Mouse (Mus musculus) mouse trophoblast stem cell (cell line): ENCODE data around the gene Dtx3l.
"Not testable (repeated sequence)": the region's sequence is repeated elsewhere in the genome, so short reads cannot be mapped to it uniquely, and the experiment has no call there.

Experiments
- in situ Hi-C, 2 experiments: fragments of 300-500 bp; cut with MseI, MboI; formaldehyde crosslinking; loops; 2 replicates in 1 of 2; 3 replicates in 1 of 2; pipeline ENCODE4 v1.15.1; 2025

Dtx3l gene

DNA sequence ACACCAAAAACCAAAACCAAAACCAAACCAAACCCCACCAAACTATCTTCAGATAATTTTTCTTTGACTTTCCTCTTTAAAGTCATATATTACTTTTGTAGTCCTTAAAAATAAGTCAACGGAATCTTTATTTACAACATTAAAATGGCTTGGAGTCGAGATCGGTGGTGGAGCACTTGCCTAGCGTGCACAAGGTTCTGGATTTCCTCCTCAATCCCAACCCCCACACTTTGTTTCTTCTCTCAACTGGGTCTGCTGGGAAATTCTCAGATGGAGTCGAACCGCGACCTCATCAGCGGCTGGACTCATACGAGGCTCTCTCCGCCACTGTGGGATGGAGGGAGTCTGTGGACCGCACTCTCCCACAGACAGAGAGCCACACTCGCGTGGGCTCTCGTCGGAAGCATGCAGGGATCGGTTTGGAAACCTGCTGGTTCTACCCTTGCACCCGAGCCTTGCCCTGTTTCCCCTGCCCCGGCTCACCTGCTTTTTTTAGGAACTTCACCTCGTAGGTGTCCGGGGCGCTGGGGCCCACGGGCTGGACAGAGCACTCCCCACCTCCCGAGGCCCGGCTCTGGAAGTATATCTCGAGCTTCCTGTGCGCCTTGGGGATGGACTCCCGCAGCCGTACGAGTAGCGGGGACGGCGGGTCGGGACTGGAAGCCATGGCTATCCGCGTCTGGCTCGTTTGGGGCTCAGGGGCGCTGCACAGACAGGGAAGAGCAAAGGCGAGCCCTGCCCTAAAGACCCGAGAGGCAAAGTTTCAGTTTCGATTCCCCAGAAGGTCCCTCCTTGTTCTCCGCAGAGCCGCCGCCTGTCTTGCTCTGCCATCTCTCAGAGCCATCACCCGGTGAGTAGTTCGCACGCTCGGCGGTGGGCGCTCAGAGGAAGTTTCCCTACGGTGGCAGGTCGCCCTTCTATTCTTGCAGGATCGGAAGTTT, at the start of gene Dtx3l, which contains the start of gene Parp9:
Dtx3l (minus strand) TSS at position 941 of the 941 bp plus-strand sequence.
Parp9 (plus strand) TSS at position 260 of the 941 bp plus-strand sequence.
- in situ Hi-C loops, result loop anchor here in 1 of 2 experiments (10.0 kb wide), 1 partner anchor 64 kb away; the partner anchor contains the start of gene Parp14

DNA sequence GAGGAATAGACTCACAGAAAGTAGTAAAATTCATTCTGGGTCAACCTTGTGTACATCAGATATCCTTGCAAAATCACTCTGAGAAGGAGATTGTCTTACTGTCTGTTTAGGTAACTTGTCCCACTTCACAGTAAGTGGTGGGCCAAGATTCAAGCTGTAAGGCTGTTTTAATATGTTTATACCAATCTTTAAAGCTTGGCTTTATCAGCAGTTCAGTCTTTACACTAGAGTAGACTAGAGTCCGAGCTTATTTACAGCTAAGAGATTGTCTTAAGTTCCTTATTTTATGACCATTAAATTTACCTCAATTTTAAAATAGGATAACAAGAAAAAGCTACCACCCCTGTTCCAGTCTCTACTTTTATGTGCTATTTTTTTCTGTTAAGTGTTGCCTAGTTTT, 49.0 kb upstream of the Dtx3l start:
- in situ Hi-C loops, result no loop called here

DNA sequence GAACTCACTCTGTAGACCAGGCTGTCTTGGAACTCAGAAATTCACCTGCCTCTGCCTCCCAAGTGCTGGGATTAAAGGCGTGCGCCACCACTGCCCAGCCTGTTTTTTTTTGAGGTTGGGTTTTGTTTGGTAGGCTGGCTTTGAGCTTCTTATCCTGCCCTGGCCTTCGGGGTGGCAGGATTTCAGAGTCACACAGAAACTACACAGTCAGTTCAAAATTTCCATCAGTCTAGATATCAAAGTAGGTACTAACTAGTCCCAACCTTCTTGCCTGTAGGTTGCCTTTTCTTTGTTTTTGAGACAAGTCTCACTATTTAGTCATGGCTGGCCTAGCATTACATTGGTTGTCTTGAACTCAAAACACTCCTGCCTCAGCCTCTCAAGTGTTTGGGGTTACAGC, 45.5 kb upstream of the Dtx3l start:
- in situ Hi-C loops, result no loop called here

DNA sequence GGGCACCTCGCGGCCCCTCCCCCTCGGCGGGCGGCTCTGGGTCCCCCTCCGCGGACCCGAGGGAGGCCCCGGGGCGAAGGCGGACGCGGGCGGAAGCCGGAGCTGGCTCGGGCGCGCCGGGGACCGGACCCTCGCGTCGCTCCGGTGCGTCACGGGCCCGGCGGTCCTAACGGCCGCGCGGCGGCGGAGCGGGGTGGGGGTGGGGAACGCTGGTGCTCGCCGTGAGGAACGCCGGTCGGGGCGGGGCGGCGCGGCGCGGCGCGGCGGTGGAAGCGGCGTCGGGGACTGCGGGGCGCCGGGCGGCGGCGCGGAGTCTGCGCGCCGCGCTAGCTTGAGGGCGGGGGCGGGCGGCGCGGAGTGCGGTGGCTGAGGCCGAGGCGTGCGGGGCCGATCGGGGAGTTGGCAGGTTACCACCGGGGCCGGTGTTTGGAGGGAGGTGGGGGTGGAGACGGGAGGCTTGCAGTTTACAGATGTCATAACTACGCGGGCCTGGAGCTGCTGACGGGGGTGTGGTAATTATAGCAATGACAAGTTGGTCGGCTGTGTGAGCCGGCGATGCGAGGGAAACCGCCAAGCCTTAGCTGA, 44.7 kb upstream of the Dtx3l start:
- in situ Hi-C loops, result no loop called here

DNA sequence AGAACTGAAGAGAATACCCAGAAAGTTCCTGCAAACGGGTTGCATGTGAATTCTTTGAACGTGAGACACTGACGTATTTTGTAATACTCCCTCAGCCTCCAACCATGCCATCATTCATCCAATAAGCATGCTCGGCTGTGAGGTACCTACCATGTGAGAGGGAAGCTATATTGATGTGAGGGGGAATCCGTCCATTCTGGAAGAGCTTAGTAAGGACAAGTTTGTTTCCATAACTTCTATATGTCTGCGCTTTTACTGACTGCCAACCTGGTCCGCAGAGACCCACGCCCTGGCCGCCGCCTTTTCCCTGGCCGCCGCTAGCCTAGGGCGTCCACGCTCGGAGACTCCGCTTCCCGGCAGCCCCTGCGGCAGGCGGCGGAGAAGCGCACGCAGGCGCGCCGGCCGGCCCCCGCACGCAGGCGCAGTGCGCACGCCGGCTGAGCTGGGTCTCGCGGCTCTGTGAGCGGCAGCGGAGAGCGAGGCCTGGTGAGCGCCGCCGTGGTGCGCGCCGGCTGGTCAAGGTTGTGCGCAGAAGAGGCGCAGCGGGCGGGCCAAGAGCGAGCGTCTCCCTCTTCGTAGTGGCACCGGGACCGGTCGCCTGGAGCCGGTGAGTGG, 44.1 kb upstream of the Dtx3l start:
- in situ Hi-C loops, result no loop called here

DNA sequence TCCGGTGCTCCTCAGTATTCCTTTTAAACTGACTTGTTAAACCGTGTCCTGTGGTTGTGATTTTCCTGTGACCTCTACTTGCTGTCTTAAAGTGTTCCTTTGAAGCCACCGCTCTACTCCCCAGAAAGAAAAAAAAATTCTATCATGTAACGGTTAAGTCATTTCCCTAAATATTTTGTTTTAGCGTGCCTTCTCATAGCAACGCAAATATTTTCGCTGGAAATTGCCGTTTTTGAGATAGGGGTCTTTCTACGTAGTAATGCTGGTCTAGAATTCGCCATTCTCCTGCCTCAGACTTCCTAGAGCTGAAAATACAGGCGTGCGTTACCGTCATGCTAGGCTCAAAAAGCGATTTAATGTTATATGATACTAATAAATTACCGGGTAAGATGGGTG, 43.6 kb upstream of the Dtx3l start:
- in situ Hi-C loops, result no loop called here

DNA sequence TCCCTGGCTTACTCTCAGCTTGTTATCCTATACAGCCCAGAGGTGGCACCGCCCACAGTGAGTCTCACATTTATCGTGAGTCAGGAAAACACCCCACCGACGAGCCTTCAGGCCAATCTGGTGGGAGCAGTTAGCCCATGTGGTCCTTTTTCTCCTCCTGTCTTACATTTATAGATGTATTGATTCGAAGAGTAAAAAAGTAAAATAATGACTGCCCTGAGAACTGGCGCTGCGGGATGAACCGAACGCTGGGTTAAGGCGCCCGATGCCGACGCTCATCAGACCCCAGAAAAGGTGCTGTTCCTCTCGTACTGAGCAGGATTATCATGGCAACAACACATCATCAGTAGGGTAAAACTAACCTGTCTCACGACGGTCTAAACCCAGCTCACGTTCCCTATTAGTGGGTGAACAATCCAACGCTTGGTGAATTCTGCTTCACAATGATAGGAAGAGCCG, 42.4 kb upstream of the Dtx3l start:
- in situ Hi-C loops, result no loop called here

DNA sequence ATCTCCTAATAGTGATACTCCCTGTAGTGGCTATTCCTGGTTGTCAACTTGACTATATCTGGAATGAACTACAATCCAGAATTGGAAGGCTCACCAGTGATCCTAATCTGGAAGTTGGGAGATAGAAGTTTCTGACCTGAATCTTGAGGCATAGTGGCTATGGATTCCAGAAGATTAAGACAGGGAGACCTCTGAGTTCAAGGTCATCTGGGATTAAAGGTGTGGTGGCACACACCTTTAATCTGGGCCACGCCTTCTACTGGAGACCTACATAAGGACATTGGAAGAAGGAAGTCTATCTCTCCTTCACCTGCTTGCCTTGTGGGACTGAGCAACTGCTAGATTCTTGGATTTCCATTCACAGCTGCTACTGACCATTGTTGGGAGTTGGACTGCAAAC, 39.5 kb upstream of the Dtx3l start, which contains the start of gene Kpna1:
Kpna1 (plus strand) TSS at position 301 of the 400 bp plus-strand sequence.
- in situ Hi-C loops, result not testable (repeated sequence)

DNA sequence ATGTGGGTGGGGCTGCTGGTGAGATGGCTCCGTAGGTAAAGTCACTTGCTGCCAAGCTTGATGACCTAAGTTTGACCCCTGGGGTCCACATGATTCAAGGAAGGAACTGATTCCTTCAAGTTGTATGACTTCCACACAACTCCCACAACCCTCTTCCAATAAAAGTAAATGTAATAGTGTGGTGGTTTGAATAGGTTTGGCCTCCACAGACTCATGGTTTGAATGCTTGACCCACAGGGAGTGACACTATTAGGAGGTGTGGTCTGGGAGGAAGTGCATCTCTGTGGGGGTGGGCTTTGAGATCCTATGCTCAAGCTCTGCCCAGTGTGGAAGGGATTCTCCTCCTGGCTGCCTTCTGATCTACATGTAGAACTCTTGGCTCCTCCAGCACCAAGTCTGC, 35.1 kb upstream of the Dtx3l start:
- in situ Hi-C loops, result no loop called here

DNA sequence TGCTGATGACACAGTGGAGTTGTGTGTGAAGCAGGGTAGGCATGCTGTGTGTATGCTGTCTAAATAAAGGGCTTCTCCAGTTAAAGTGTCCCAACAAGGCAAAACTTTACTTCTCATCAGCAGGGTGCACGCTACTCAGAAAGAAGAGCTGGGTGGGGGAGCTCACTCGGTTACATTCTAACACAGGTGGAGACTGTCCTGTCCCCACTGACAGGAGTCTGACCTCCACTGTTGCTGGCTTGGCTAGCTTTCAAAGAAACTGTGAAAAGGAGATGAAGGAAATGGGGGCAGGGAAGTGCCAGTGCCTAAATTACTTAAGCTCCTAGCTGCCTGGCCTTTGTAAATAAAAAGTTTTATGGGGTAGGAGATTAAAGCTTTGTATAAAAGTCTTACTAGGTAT, 29.2 kb upstream of the Dtx3l start:
- in situ Hi-C loops, result no loop called here

DNA sequence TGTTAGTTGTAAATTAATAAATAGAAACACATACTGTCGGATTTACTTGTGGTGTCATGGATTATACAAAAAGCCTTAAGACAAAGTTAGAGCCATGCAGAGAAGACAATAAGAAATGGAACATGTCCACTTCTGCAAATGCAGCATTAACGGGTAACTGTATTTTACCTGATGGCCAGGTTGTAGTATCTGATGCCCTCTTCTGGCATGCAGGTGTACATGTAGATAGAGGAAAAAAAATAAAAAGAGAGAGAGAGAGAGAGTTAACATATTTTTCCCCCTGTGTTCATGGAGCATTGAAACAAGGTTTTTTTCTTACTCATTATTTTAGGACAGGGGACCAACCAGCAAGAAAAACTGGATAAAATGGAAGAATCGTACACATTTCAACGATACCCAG, 28.4 kb upstream of the Dtx3l start:
- in situ Hi-C loops, result no loop called here

DNA sequence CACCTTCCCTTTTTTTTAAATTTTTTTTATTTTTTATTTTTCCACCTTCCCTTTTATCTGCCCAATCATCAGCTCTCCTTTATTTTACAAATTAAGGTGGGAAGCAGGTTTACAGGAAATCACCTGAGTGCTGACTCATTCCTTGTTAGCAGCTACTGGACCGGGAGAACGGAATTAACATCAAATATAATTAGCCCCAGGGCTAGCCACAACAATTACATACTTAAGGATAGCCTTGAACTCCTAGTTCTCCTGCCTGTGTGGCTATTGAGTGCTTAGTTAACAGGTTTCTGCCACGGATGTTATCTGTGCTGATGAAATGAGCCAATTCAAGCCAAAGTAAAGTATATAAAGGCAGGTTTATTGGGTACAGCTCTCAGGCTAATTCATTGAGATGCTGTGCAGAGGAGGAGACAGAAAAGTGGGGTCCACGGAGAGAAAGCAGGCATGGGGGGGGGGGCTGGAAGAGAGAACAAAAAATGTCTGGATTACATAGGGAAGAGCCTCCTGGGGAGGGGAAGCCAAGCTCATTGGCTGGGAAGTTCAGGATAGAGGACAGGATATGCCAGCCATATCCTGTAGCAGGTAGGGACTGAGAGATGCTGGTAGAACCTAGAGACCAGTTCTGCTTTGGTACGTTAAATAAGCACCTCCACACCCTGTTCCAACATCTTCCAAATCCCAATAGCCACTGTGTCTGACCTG, 27.6 kb upstream of the Dtx3l start:
- in situ Hi-C loops, result no loop called here

DNA sequence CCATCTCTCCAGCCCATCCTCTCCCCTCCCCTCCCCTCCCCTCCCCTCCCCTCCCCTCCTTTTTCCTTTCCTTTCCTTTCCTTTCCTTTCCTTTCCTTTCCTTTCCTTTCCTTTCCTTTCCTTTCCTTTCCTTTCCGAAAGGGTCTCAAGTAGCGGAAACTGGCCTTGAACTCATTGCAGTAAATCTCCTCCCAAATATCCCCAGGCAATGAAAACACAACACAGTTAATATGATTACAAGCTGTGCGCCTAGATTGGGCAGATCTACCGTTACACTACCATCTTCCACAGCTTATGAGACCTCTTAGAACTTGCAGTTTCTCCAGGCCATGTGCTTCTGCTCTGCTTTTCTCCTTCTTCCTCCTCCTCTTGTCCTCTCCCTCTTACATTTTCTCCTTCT, 27.0 kb upstream of the Dtx3l start:
- in situ Hi-C loops, result not testable (repeated sequence)

DNA sequence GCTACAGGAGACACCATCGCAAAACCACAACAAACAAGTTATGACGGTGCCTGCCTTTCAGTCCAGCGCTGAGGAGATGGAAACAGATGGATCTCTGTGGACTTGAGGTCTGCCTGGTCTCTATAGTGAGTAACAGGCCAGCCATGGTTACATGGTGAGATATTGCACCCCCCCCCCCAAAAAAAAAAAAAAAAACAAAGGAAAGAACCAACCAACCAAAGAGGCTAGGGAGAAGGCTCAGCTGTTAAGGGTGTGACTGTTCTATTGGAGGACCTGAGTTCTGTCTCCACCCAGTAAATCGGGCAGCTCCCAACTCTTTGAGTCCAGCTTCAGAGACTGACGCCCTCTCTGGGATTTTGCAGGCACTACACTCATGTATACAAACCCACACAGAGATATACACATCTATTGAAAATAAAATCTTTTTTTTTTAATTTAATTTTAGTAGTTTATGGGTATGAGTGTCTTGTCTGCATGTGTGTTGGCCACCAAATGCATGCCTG, 13.7 kb upstream of the Dtx3l start:
- in situ Hi-C loops, result no loop called here

DNA sequence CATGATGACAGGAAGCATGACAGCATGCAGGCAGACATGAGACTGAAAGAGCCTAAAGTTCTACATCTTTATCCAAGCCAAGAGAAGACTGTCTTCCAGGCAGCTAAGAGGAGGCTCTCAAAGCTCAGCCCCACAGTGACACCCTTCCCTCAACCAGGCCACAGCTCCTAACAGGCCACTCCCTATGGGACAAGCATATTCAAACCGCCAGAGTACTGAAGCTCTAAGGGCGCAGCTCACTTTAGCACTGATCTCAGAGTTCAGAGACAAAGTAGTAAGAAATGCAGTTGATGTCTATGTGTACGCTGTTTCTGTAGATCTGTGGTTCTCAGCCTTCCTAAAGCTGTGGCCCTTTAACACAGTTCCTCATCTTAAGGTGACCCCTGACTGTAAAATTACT, 12.3 kb upstream of the Dtx3l start:
- in situ Hi-C loops, result no loop called here

DNA sequence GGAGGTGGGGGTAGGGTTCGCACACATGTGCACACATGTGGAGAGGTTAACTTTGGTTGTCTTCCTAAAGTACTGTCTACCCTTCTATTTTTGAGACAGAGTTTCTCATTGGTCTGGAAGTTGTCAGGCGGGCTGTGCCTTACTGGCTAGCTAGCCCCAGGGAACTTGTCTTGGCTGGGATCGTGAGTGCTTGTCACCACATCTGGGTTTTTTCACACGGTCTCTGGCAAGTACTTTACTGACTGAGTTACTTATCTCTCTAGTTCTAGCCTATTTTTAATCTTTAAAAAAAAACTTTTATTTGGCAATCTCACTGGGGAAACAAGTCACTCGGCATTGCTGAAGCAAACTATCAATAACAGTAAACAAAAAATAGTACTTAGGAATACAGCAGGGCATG, 10.3 kb upstream of the Dtx3l start:
- in situ Hi-C loops, result no loop called here

DNA sequence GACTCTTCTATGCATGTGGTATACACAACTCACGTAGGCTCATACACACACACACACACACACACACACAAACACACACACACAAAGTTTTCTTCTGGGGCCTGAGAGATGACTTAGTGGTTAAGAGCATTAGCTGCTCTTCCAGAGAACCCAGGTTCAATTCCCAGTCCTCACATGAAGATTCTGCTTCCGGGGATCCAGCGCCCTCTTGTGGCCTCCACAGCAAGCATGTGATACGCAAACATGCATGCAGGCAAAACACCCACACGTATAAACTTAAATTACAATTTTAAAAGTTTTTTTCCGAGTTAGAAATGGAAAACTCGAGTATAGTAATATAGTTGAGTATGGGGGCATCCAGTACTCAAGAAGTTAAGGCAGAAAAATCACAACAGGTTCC, 2.4 kb upstream of the Dtx3l start:
- in situ Hi-C loops, result no loop called here

DNA sequence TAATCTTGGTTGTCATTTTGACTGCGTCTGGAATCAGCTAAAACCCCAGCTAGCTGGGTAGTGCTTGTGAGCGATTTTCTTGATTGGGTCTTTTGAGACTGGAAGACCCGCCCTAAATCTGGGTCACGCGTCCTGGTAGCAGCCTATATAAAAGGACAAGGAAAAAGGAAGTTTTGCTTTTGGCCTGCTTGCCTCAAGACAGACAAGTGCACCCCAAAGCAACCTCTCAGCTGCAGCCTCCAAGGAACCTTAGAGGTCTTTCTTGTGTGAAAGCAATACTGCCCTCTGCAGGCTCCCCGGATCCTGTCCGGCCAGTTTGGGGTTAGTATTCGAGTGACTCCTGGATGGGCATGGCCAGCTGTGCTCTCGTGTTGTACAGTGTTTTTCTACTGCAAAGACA, 739 bp upstream of the Dtx3l start:
- in situ Hi-C loops, result loop anchor here in 1 of 2 experiments (10.0 kb wide), 1 partner anchor 65 kb away; the partner anchor contains the start of gene Parp14

DNA sequence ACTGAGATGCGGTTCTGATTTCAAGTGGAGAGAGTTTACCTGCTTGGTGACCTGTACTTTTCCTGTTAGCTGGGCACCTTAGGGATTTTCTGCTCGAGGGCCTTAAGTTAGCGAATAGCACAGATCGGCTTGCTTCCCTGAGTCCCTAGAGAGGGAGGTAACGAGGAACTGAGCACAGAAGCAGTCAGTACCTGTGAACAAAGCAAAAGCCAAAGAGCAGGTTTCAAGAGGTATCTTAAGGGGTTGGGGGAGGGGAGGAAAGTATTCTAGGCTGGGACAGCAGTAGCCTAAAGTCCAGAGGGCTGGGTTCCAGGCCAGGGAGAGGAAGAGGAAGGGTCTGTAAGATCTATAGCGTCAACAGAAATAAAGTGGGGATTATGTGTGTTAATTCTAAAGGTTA, 310 bp upstream of the Dtx3l start:
- in situ Hi-C loops, result loop anchor here in 1 of 2 experiments (10.0 kb wide), 1 partner anchor 64 kb away; the partner anchor contains the start of gene Parp14

DNA sequence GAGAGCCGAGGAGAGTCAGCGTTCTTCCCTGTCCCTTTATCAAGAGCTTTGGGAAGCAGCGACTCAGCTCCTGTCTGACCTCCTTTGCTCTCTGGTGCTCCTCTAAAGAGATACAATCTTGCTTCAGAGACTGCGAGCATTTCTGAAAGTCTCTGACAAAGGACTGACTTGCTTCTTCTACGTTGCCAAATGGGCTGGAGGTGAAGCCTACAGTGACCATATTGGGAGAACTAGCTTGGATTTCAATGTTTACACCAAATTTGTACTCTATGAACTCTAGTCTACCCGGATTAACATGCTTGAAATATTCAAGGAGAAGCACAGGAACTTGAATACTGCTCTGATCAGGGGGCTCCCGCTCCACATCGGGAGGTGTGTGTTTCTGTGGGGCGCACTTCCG, 5.8 kb downstream of the Dtx3l start:
- in situ Hi-C loops, result loop anchor here in 1 of 2 experiments (10.0 kb wide), 1 partner anchor 58 kb away; the partner anchor contains the start of gene Parp14
